Mouse (Mus musculus) liver, embryonic 16.5 days (tissue): ENCODE results near the gene Lrp5. TPM values are rescaled to one million over a fixed set of nuclear protein-coding genes. Genes with fewer than 3 reads are reported as not detected.

Experiments used
- ATAC-seq: fragments of 200-750 bp; cut with Nextera tagmentation; 2 replicates; pipeline ENCODE4 v1.8.0; 2017; ENCODE audit warnings: low read depth, mild to moderate bottlenecking, moderate number of reproducible peaks, moderate library complexity
- H3K27ac ChIP-seq: fragments of 300-500 bp; sonication (generic); 2 replicates; pipeline ENCODE4 v1.5.1; 2014; ENCODE audit warnings: mild to moderate bottlenecking, low read length
- H3K27me3 ChIP-seq: fragments of 300-500 bp; sonication (generic); 2 replicates; pipeline ENCODE4 v1.6.1; 2014; ENCODE audit warnings: low read depth, low read length, mixed read lengths; ENCODE audit not compliant: control insufficient read depth, insufficient read depth
- H3K36me3 ChIP-seq: fragments of 300-500 bp; sonication (generic); 2 replicates; pipeline ENCODE4 v1.6.1; 2014; ENCODE audit warnings: mild to moderate bottlenecking; ENCODE audit not compliant: control insufficient read depth, insufficient read depth
- H3K4me1 ChIP-seq: fragments of 300-500 bp; sonication (generic); 2 replicates; pipeline ENCODE4 v1.6.1; 2014; ENCODE audit warnings: low read depth, low read length, mixed read lengths; ENCODE audit not compliant: control insufficient read depth
- H3K4me2 ChIP-seq: fragments of 300-500 bp; sonication (generic); 2 replicates; pipeline ENCODE4 v1.6.1; 2014; ENCODE audit warnings: low read depth, low read length, mixed read lengths
- H3K4me3 ChIP-seq: fragments of 300-500 bp; sonication (generic); 2 replicates; pipeline ENCODE4 v1.5.1; 2014; ENCODE audit warnings: low read depth, mild to moderate bottlenecking, low read length
- H3K9ac ChIP-seq: fragments of 300-500 bp; sonication (generic); 2 replicates; pipeline ENCODE4 v1.6.1; 2014; ENCODE audit warnings: low read depth, low read length
- H3K9me3 ChIP-seq: fragments of 300-500 bp; sonication (generic); replicated peaks from 2 replicates; pipeline ENCODE4 v1.6.1; 2016; ENCODE audit warnings: low read length; ENCODE audit not compliant: control insufficient read depth
- WGBS: fragments of 180-500 bp; shearing (Covaris S2); extraction: QIAGEN DNeasy Blood & Tissue Kit; methylation state at CpG from one replicate; pipeline ENCODE4 v1.1.7; 2014; ENCODE audit not compliant: insufficient replicate concordance; 5-methylcytosine and 5-hydroxymethylcytosine counted together
- polyA plus RNA-seq: library from polyadenylated mRNA; unstranded; fragments of >200 nt; fragmentation: Nextera tagmentation; extraction: Ambion mirVana; gene quantifications from 2 replicates; pipeline ENCODE4 v1.2.1, GENCODE M21; 2015

Lrp5 gene
- polyA plus RNA-seq, 1 experiment from 2014 or later, result 2.7 TPM

GRCm38 (mm10) chr19:3685611-3686214, 651 bp downstream of the Lrp5 start:
- ATAC-seq, result peak; percentile 32
- H3K4me2 ChIP-seq, result peak overlapping the region; percentile 69
- peak overlapping the region; percentile 70 for H3K4me3 ChIP-seq
- peaks cover 22% of the 10 kb centered on the region for H3K27me3 ChIP-seq
- under 1% methylated on average over 38 of the region's 45 CpGs for WGBS
- peak overlapping the region; percentile 72 for H3K9ac ChIP-seq
- H3K4me1 ChIP-seq, result peaks cover 33% of the 10 kb centered on the region
- H3K27ac ChIP-seq, result peak overlapping the region; percentile 79
- H3K9me3 ChIP-seq, result no peaks in the 10 kb centered on the region
- H3K36me3 ChIP-seq, result no peaks in the 10 kb centered on the region

GRCm38 (mm10) chr19:3684957-3685580, 1.3 kb downstream of the Lrp5 start:
- peak overlapping the region; percentile 79 for H3K27ac ChIP-seq
- 15% methylated on average over 11 of the region's 11 CpGs for WGBS
- H3K27me3 ChIP-seq, result peaks cover 22% of the 10 kb centered on the region
- ATAC-seq, result no peak
- peak overlapping the region; percentile 69 for H3K4me2 ChIP-seq
- H3K4me1 ChIP-seq, result peaks cover 39% of the 10 kb centered on the region
- H3K36me3 ChIP-seq, result no peaks in the 10 kb centered on the region
- peak overlapping the region; percentile 72 for H3K9ac ChIP-seq
- no peaks in the 10 kb centered on the region for H3K9me3 ChIP-seq
- peak overlapping the region; percentile 70 for H3K4me3 ChIP-seq

- peak overlapping the region; percentile 79 for H3K27ac ChIP-seq
- peak overlapping the region; percentile 69 for H3K4me2 ChIP-seq
- peaks cover 22% of the 10 kb centered on the region for H3K27me3 ChIP-seq
- peaks cover 39% of the 10 kb centered on the region for H3K4me1 ChIP-seq
- no peaks in the 10 kb centered on the region for H3K9me3 ChIP-seq
- H3K4me3 ChIP-seq, result peak overlapping the region; percentile 70
- no peak for ATAC-seq
- WGBS, result 13% methylated on average over 1 of the region's 1 CpGs
- H3K36me3 ChIP-seq, result no peaks in the 10 kb centered on the region
- peak overlapping the region; percentile 27; the same call in 1 of the 2 replicates for H3K9ac ChIP-seq
Observed at GRCm38 (mm10) chr19:3684414-3684813, 1.9 kb downstream of the Lrp5 start.

- Histone ChIP-seq H3K4me1 (peaks cover 24% of the 10 kb centered on the region), H3K36me3 (no peaks in the 10 kb centered on the region), H3K9ac (no peak overlapping the region; the same call in 1 of the 2 replicates), H3K4me3 (no peak overlapping the region), H3K27ac (peak overlapping the region; percentile 69), H3K4me2 (peak overlapping the region; percentile 12; the same call in 1 of the 2 replicates), H3K9me3 (no peaks in the 10 kb centered on the region), H3K27me3 (peaks cover 15% of the 10 kb centered on the region)
- 39% methylated on average over 13 of the region's 13 CpGs for WGBS
- peak; percentile 42 for ATAC-seq
Observed at GRCm38 (mm10) chr19:3681310-3681934, 4.9 kb downstream of the Lrp5 start.

- Histone ChIP-seq H3K9me3 (no peaks in the 10 kb centered on the region), H3K4me2 (no peak overlapping the region), H3K36me3 (no peaks in the 10 kb centered on the region), H3K27me3 (peaks cover 8% of the 10 kb centered on the region), H3K4me3 (no peak overlapping the region), H3K9ac (no peak overlapping the region), H3K4me1 (peaks cover 24% of the 10 kb centered on the region), H3K27ac (no peak overlapping the region)
- WGBS, result 65% methylated on average over 7 of the region's 7 CpGs
- no peak for ATAC-seq
Observed at GRCm38 (mm10) chr19:3680732-3681131, 5.6 kb downstream of the Lrp5 start.

- H3K4me2 ChIP-seq, result no peak overlapping the region
- peak; percentile 87 for ATAC-seq
- H3K9ac ChIP-seq, result peak overlapping the region; percentile 12; the same call in 1 of the 2 replicates
- no peaks in the 10 kb centered on the region for H3K36me3 ChIP-seq
- no peaks in the 10 kb centered on the region for H3K27me3 ChIP-seq
- H3K4me1 ChIP-seq, result peaks cover 18% of the 10 kb centered on the region
- 51% methylated on average over 8 of the region's 8 CpGs for WGBS
- H3K4me3 ChIP-seq, result no peak overlapping the region
- H3K9me3 ChIP-seq, result no peaks in the 10 kb centered on the region; the same call in 1 of the 2 replicates
- H3K27ac ChIP-seq, result peak overlapping the region; percentile 75
Observed at GRCm38 (mm10) chr19:3674122-3674855, 12.1 kb downstream of the Lrp5 start.

GRCm38 (mm10) chr19:3673149-3673548, 13.2 kb downstream of the Lrp5 start:
- H3K36me3 ChIP-seq, result no peaks in the 10 kb centered on the region
- no peak overlapping the region for H3K9ac ChIP-seq
- no peak overlapping the region for H3K4me3 ChIP-seq
- H3K27ac ChIP-seq, result no peak overlapping the region
- no peaks in the 10 kb centered on the region for H3K27me3 ChIP-seq
- no peak overlapping the region for H3K4me2 ChIP-seq
- H3K4me1 ChIP-seq, result peaks cover 29% of the 10 kb centered on the region
- no peak for ATAC-seq
- 74% methylated on average over 2 of the region's 2 CpGs for WGBS
- no peaks in the 10 kb centered on the region; the same call in 1 of the 2 replicates for H3K9me3 ChIP-seq

- Histone ChIP-seq H3K36me3 (no peaks in the 10 kb centered on the region), H3K4me3 (no peak overlapping the region), H3K9ac (no peak overlapping the region), H3K4me2 (no peak overlapping the region), H3K4me1 (peaks cover 56% of the 10 kb centered on the region), H3K9me3 (no peaks in the 10 kb centered on the region; the same call in 1 of the 2 replicates), H3K27me3 (no peaks in the 10 kb centered on the region), H3K27ac (0 out of 2 replicates have a peak overlapping the region, but pooled peaks have one; percentile 24)
- 16% methylated on average over 13 of the region's 13 CpGs for WGBS
- no peak for ATAC-seq
Observed at GRCm38 (mm10) chr19:3669100-3669499, 17.3 kb downstream of the Lrp5 start.
